Mouse (Mus musculus): Measurements from ENCODE around the gene Slc22a14.
"Not testable (repeated sequence)": the region's sequence is repeated elsewhere in the genome, so short reads cannot be mapped to it uniquely, and the experiment has no call there.

The Slc22a14 gene

GRCm38 (mm10) chr9:119365284-119365683 is at the start of gene Slc22a14:
Gene Slc22a14 (minus strand): TSS chr9:119365553.
- in situ Hi-C loops (cut with MboI; ENCODE audit: low sequenced_read_pairs), result no loop called here

- in situ Hi-C loops (cut with MboI; ENCODE audit: low sequenced_read_pairs), result no loop called here
Measured at GRCm38 (mm10) chr9:119409864-119410263, 44.5 kb upstream of the Slc22a14 start.

GRCm38 (mm10) chr9:119408898-119409664 is 43.7 kb upstream of the Slc22a14 start:
- in situ Hi-C loops (cut with MboI; ENCODE audit: low sequenced_read_pairs), result no loop called here

GRCm38 (mm10) chr9:119407884-119408283 is 42.5 kb upstream of the Slc22a14 start:
- in situ Hi-C loops (cut with MboI; ENCODE audit: low sequenced_read_pairs), result no loop called here

- in situ Hi-C loops (cut with MboI; ENCODE audit: low sequenced_read_pairs), result no loop called here
Measured at GRCm38 (mm10) chr9:119404090-119404489, 38.7 kb upstream of the Slc22a14 start.

- in situ Hi-C loops (cut with MboI; ENCODE audit: low sequenced_read_pairs), result no loop called here
Measured at GRCm38 (mm10) chr9:119403236-119403641, 37.9 kb upstream of the Slc22a14 start.

GRCm38 (mm10) chr9:119402253-119403235 is 37.2 kb upstream of the Slc22a14 start:
- in situ Hi-C loops (cut with MboI; ENCODE audit: low sequenced_read_pairs), result no loop called here

- in situ Hi-C loops (cut with MboI; ENCODE audit: low sequenced_read_pairs), result no loop called here
Measured at GRCm38 (mm10) chr9:119401801-119402214, 36.5 kb upstream of the Slc22a14 start, which contains the start of gene Acvr2b. Gene Acvr2b (plus strand): TSS chr9:119402118.

GRCm38 (mm10) chr9:119401351-119401750 is 36.0 kb upstream of the Slc22a14 start:
- in situ Hi-C loops (cut with MboI; ENCODE audit: low sequenced_read_pairs), result no loop called here

GRCm38 (mm10) chr9:119394808-119395207 is 29.5 kb upstream of the Slc22a14 start:
- in situ Hi-C loops (cut with MboI; ENCODE audit: low sequenced_read_pairs), result no loop called here

GRCm38 (mm10) chr9:119390214-119390613 is 24.9 kb upstream of the Slc22a14 start:
- in situ Hi-C loops (cut with MboI; ENCODE audit: low sequenced_read_pairs), result no loop called here

- in situ Hi-C loops (cut with MboI; ENCODE audit: low sequenced_read_pairs), result no loop called here
Measured at GRCm38 (mm10) chr9:119388956-119389355, 23.6 kb upstream of the Slc22a14 start.

GRCm38 (mm10) chr9:119382603-119383002 is 17.2 kb upstream of the Slc22a14 start:
- in situ Hi-C loops (cut with MboI; ENCODE audit: low sequenced_read_pairs), result no loop called here

GRCm38 (mm10) chr9:119378231-119378630 is 12.9 kb upstream of the Slc22a14 start:
- in situ Hi-C loops (cut with MboI; ENCODE audit: low sequenced_read_pairs), result no loop called here

GRCm38 (mm10) chr9:119375556-119375955 is 10.2 kb upstream of the Slc22a14 start:
- in situ Hi-C loops (cut with MboI; ENCODE audit: low sequenced_read_pairs), result no loop called here

- in situ Hi-C loops (cut with MboI; ENCODE audit: low sequenced_read_pairs), result no loop called here
Measured at GRCm38 (mm10) chr9:119375008-119375407, 9.7 kb upstream of the Slc22a14 start.

GRCm38 (mm10) chr9:119371251-119371650 is 5.9 kb upstream of the Slc22a14 start:
- in situ Hi-C loops (cut with MboI; ENCODE audit: low sequenced_read_pairs), result no loop called here

GRCm38 (mm10) chr9:119370770-119371169 is 5.4 kb upstream of the Slc22a14 start:
- in situ Hi-C loops (cut with MboI; ENCODE audit: low sequenced_read_pairs), result not testable (repeated sequence)

- in situ Hi-C loops (cut with MboI; ENCODE audit: low sequenced_read_pairs), result no loop called here
Measured at GRCm38 (mm10) chr9:119368367-119368766, 3.0 kb upstream of the Slc22a14 start.

GRCm38 (mm10) chr9:119363229-119363628 is 2.1 kb downstream of the Slc22a14 start:
- in situ Hi-C loops (cut with MboI; ENCODE audit: low sequenced_read_pairs), result no loop called here

GRCm38 (mm10) chr9:119361416-119361815 is 3.9 kb downstream of the Slc22a14 start:
- in situ Hi-C loops (cut with MboI; ENCODE audit: low sequenced_read_pairs), result no loop called here

- in situ Hi-C loops (cut with MboI; ENCODE audit: low sequenced_read_pairs), result no loop called here
Measured at GRCm38 (mm10) chr9:119358058-119358429, 7.3 kb downstream of the Slc22a14 start.
